Mouse (Mus musculus) heart, adult 2 months (tissue): ENCODE data around the gene Parn. TPM values are rescaled to one million over a fixed set of nuclear protein-coding genes. Genes with fewer than 3 reads are reported as not detected.
"Not testable (repeated sequence)": the region's sequence is repeated elsewhere in the genome, so short reads cannot be mapped to it uniquely, and the experiment has no call there.

Source experiments
- DNase-seq, 2 experiments: peaks; one replicate each; pipeline ENCODE4 v3.0.0; 2021
- H3K27ac ChIP-seq: fragments of 200-600 bp; 2 replicates; pipeline ENCODE4 v1.8.1; 2022
- H3K27me3 ChIP-seq: fragments of 200-500 bp; 2 replicates; pipeline ENCODE4 v1.6.1; 2012; ENCODE audit warnings: mild to moderate bottlenecking, low read length, inconsistent platforms, mixed read lengths; ENCODE audit not compliant: control insufficient read depth, insufficient read depth
- H3K36me3 ChIP-seq: fragments of 200-500 bp; 2 replicates; pipeline ENCODE4 v1.6.1; 2012; ENCODE audit warnings: low read length, inconsistent platforms; ENCODE audit not compliant: control insufficient read depth, insufficient read depth
- H3K4me1 ChIP-seq: fragments of 200-500 bp; 2 replicates; pipeline ENCODE4 v1.6.1; 2011; ENCODE audit warnings: low read length; ENCODE audit not compliant: control insufficient read depth, insufficient read depth
- H3K4me3 ChIP-seq: fragments of 200-600 bp; 2 replicates; pipeline ENCODE4 v1.8.1; 2022
- H3K79me2 ChIP-seq: fragments of 200-500 bp; replicated peaks from 2 replicates; pipeline ENCODE4 v1.6.1; 2012; ENCODE audit warnings: mild to moderate bottlenecking, inconsistent platforms, low read length, moderate library complexity, mixed read lengths; ENCODE audit not compliant: control insufficient read depth, insufficient read depth
- H3K9ac ChIP-seq: fragments of 200-500 bp; 2 replicates; pipeline ENCODE4 v1.6.1; 2012; ENCODE audit warnings: low read depth, mild to moderate bottlenecking, control low read depth, inconsistent platforms, low read length, mixed read lengths
- CTCF ChIP-seq: fragments of 200-600 bp; IDR thresholded peaks from 2 replicates; pipeline ENCODE4 v1.8.1; 2022; ENCODE audit warnings: antibody characterized with exemption, mild to moderate bottlenecking, moderate library complexity
- EP300 ChIP-seq: fragments of 200-500 bp; IDR thresholded peaks from 2 replicates; pipeline ENCODE4 v1.6.1; 2011; ENCODE audit warnings: low read depth, low read length, control low read depth; ENCODE audit not compliant: insufficient read depth
- POLR2A ChIP-seq: fragments of 200-500 bp; IDR thresholded peaks from 2 replicates; pipeline ENCODE4 v1.6.1; 2011; ENCODE audit warnings: mild to moderate bottlenecking, low read depth, low read length, control low read depth; ENCODE audit not compliant: insufficient read depth
- WGBS: fragments of 180-500 bp; shearing (Covaris S2); methylation state at CpG from one replicate; pipeline ENCODE4 v1.1.7; 2018; 5-methylcytosine and 5-hydroxymethylcytosine counted together
- intact Hi-C: fragments of 180-260 bp; cut with DNase I; formaldehyde crosslinking; loops from one replicate; pipeline ENCODE4 v1.15.1; 2025
- polyA plus RNA-seq: library from polyadenylated mRNA; depleted of rRNA; stranded (reverse); fragments of >200 nt; gene quantifications from 2 replicates; pipeline ENCODE4 v1.2.3, GENCODE M21; 2012
- total RNA-seq, 2 experiments: library from RNA; stranded (reverse); gene quantifications; 2 replicates each; pipeline ENCODE4 v1.2.3; 2021

Gene Parn
- total and polyA plus RNA-seq, 3 experiments, result 7.3 to 9.1 (median 8.9) TPM

GRCm38 (mm10) chr16:13678601-13679319 lies 10.8 kb upstream of the Parn start:
- no peak for DNase-seq
- WGBS, result 67% methylated on average over 3 of the region's 3 CpGs

DNA sequence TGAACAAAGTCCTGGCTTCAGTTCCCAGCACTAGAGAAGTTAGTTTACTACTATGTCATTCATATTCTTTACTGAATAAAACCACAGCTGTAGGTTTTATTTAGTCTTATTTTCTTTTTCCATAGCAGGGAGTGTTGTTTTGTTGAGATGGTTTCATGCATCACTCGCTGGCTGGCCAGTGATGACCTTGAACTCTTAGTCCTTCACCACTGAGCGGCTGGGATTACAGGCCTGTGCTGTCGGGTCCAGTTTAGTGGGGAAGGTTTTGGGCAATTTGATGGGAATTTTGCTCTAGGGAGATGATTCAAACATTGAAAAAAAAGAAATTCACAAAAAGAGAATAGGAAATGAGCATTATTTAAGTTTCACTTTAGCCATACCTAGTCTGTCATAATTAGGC lies 6.5 kb upstream of the Parn start:
- 81% methylated on average over 3 of the region's 3 CpGs for WGBS
- intact Hi-C loops, result loop anchor here (5.0 kb wide), 2 partner anchors 108 to 143 kb away; partner anchors contain the start of genes Ntan1 and Rrn3

More at GRCm38 (mm10) chr16:13678601-13679319, 10.8 kb upstream of the Parn start:
- no peak overlapping the region for H3K9ac ChIP-seq
- TF ChIP-seq CTCF, result no peak
- TF ChIP-seq EP300, result no peak
- no peak for TF ChIP-seq POLR2A
- peaks cover 5% of the 10 kb centered on the region for H3K79me2 ChIP-seq
- peaks cover 1% of the 10 kb centered on the region for H3K4me1 ChIP-seq
- peaks cover 21% of the 10 kb centered on the region for H3K36me3 ChIP-seq
- H3K27me3 ChIP-seq, result no peaks in the 10 kb centered on the region
- intact Hi-C loops, result no loop called here
- H3K4me3 ChIP-seq, result no peak overlapping the region
- H3K27ac ChIP-seq, result peak overlapping the region; percentile 29

DNA sequence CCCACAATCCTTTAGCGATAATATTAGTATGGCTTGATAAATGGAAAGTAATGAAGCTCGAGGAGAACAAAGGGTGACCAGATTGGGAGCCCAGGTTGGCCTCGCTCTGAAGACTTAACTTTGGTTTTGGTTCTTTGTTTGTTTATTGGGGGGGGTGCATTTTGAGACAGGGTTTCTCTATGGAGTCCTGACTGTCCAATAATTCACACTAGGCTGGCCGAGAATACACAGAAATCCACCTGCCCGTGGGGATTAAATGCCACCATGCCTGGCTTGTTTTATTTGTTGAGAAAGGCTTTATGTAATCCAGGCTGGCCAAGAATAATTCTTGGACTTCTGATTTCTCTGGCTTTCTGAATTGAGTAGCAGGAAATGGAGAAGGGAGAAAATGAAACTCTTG lies 5.1 kb upstream of the Parn start:
- H3K4me3 ChIP-seq, result no peak overlapping the region
- 71% methylated on average over 5 of the region's 5 CpGs for WGBS

More for the DNA sequence above, 6.5 kb upstream of the Parn start:
- no peak for DNase-seq
- no peaks in the 10 kb centered on the region for H3K27me3 ChIP-seq
- peaks cover 26% of the 10 kb centered on the region for H3K36me3 ChIP-seq
- H3K79me2 ChIP-seq, result peaks cover 3% of the 10 kb centered on the region
- H3K4me1 ChIP-seq, result peaks cover 8% of the 10 kb centered on the region
- H3K4me3 ChIP-seq, result no peak overlapping the region
- H3K27ac ChIP-seq, result no peak overlapping the region
- TF ChIP-seq EP300 (no peak), POLR2A (no peak), CTCF (no peak)
- H3K9ac ChIP-seq, result no peak overlapping the region

DNA sequence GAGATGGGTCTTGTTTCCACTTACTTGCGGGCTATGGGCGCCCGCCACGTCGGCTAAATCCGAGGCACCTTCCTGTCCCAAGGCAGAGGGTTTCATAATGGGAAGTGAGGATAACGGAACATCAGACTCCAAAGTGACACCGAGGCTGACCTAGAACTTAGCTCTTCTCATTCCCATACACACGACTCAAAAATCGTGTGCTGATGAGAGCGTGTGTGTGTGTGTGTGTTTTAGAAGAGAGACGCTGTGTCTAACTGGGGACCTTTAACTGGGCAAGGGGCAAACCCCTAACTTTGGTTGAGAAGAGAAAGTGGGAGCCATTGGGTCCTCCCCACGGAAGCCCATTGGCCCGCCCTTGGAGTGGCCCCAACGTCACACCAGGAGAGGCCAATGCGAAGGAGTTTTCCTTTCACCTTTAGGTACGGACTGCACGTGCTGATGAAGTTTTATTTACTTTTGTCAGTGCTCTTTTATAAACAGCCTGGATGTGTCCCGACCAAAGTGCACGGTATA lies 4.5 kb upstream of the Parn start:
- TF ChIP-seq EP300, result 0 out of 2 replicates have a peak, but pooled peaks have one; percentile 5
- no peak for TF ChIP-seq CTCF
- Histone ChIP-seq H3K4me1 (peaks cover 10% of the 10 kb centered on the region), H3K9ac (peak overlapping the region; percentile 95), H3K79me2 (peaks cover 1% of the 10 kb centered on the region), H3K27me3 (no peaks in the 10 kb centered on the region), H3K27ac (peak overlapping the region; percentile 94), H3K4me3 (peak overlapping the region; percentile 97), H3K36me3 (peaks cover 17% of the 10 kb centered on the region)
- WGBS, result under 1% methylated on average over 20 of the region's 20 CpGs
- peak; percentile 70 to 75 for DNase-seq
- intact Hi-C loops, result loop anchor here (5.0 kb wide), 2 partner anchors 110 to 145 kb away; partner anchors contain the start of genes Ntan1 and Rrn3

More for the DNA sequence above, 5.1 kb upstream of the Parn start:
- H3K27ac ChIP-seq, result no peak overlapping the region
- H3K4me1 ChIP-seq, result peaks cover 10% of the 10 kb centered on the region
- peaks cover 3% of the 10 kb centered on the region for H3K79me2 ChIP-seq
- no peak for DNase-seq
- H3K9ac ChIP-seq, result no peak overlapping the region
- intact Hi-C loops, result loop anchor here (5.0 kb wide), 2 partner anchors 109 to 144 kb away; partner anchors contain the start of genes Ntan1 and Rrn3
- TF ChIP-seq EP300, result no peak
- no peak for TF ChIP-seq POLR2A
- TF ChIP-seq CTCF, result no peak
- H3K36me3 ChIP-seq, result peaks cover 19% of the 10 kb centered on the region
- no peaks in the 10 kb centered on the region for H3K27me3 ChIP-seq

DNA sequence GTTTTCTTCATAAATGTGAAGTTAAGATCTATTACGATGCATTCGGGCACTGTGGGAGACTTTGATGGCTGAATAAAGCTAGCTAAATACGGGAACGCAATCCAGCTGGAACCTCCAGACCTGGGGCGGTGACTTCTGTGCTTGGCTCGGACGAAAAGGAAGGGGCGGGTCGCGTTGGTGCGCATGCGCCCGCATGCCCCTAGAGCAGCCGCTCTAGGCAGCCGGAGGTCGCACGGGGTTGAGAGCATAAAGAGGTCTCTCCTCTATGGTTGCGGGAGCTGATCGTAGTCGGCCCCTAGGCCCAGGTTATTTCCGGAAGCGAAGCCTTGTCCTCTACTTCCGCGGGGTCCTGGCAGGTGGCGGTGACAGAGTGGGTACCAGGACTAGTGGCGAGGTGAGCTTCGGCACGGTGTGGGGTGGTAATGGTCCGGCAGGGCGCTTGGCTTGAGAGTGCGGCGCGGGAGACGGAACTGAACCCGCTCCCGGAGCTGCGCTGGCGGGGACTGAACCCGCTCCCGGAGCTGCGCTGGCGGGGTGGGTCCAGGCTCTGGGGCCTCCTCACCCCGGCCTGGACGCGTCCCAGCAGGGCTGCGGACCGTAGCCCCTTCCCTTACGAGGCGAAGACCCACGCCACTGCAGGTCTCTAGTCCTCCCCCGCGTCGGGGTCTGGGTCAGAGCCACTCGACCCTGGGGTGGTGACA lies 3.9 kb upstream of the Parn start, which contains the start of the genes Bfar and 3110001I22Rik:
Bfar (plus strand) TSS at position 174 of the 701 bp plus-strand sequence.
3110001I22Rik (plus strand) TSS at position 245 of the 701 bp plus-strand sequence.
- Histone ChIP-seq H3K79me2 (peaks cover 1% of the 10 kb centered on the region), H3K4me1 (peaks cover 11% of the 10 kb centered on the region), H3K4me3 (peak within 1 kb of the TSS; percentile 97), H3K27ac (peak within 1 kb of the TSS; percentile 94), H3K9ac (peak within 1 kb of the TSS; percentile 95), H3K27me3 (no peaks in the 10 kb centered on the region), H3K36me3 (peaks cover 12% of the 10 kb centered on the region)
- peak; percentile 98 for TF ChIP-seq POLR2A
- no peak for TF ChIP-seq EP300
- TF ChIP-seq CTCF, result 0 out of 2 replicates have a peak, but pooled peaks have one; percentile 19
- WGBS, result 0% methylated on average over 54 of the region's 54 CpGs
- DNase-seq, result peak; percentile 91 to 94
- intact Hi-C loops, result loop anchor here (5.0 kb wide), 2 partner anchors 110 to 145 kb away; partner anchors contain the start of genes Ntan1 and Rrn3

DNA sequence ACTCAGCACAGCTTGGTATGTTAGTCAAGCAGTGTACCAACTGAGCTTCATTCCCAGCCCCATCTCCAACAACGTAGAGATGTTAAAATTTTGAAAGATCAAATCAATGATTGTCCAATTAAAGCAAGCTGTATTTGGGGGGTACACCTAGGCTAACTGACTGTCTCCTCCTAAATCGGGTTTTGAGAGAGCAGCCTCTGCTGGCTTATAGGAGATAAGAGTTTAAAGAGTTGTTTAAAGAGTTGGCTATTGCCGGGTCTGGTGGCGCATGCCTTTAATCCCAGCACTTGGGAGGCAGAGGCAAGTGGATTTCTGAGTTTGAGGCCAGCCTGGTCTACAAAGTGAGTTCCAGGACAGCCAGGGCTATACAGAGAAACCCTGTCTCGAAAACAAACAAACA lies 2.9 kb upstream of the Parn start:
- not testable (repeated sequence) for H3K27me3 ChIP-seq, DNase-seq, H3K9ac ChIP-seq, H3K4me3 ChIP-seq, H3K79me2 ChIP-seq
- Histone ChIP-seq H3K36me3 (peaks cover 12% of the 10 kb centered on the region), H3K27ac (peak overlapping the region; percentile 94), H3K4me1 (peaks cover 11% of the 10 kb centered on the region)
- WGBS, result 71% methylated on average over 5 of the region's 5 CpGs
- intact Hi-C loops, result loop anchor here (5.0 kb wide), 2 partner anchors 111 to 146 kb away; partner anchors contain the start of genes Ntan1 and Rrn3
